In genomic region chr4:41671500-41671899, GRCm38 (mm10) we compare ENCODE assay signal across 17 mouse cellular contexts. TPM values are rescaled to one million over a fixed set of nuclear protein-coding genes. Genes with fewer than 3 reads are reported as not detected.
DNase-seq lines count a peak whose midpoint lies in the region; ATAC-seq and TF ChIP-seq lines count a peak whose summit lies in the region.
"Had no signal": no experiment of that assay in that cellular context is flagged by ENCODE, and none has a peak within 500 bp of the region (broad histone marks: within the 10 kb centered on the region; RNA-seq: fewer than 3 reads in every experiment).

No protein-coding gene starts in this region.

- peak overlapping the region; percentile 40; the same call in 1 of the 2 replicates for H3K9ac ChIP-seq in forebrain, embryonic 11.5 days (ENCODE audit: low read length)
- H3K9ac ChIP-seq in hindbrain, embryonic 13.5 days, result peak overlapping the region; percentile 56
- 0 out of 2 replicates have a peak overlapping the region, but pooled peaks have one; percentile 4 for H3K9ac ChIP-seq in midbrain, postnatal 0 days (replicated peaks; ENCODE audit: low read length, poor library complexity, severe bottlenecking)
- H3K9ac ChIP-seq: liver, embryonic 14.5 days had no signal

- 13% methylated on average over 5 of the region's 5 CpGs for WGBS in forebrain, embryonic 11.5 days
- 44% methylated on average over 5 of the region's 5 CpGs for WGBS in hindbrain, embryonic 13.5 days
- WGBS in midbrain, postnatal 0 days, result 33% methylated on average over 5 of the region's 5 CpGs

- no peak overlapping the region for H3K4me3 ChIP-seq in forebrain, embryonic 11.5 days (ENCODE audit: low read depth, low read length)
- no peak overlapping the region for H3K4me3 ChIP-seq in hindbrain, embryonic 13.5 days
- H3K4me3 ChIP-seq in midbrain, postnatal 0 days (ENCODE audit: low read depth, low read length), result no peak overlapping the region

- H3K36me3 ChIP-seq in forebrain, embryonic 11.5 days (ENCODE audit: control insufficient read depth, insufficient read depth, low read length), result peaks cover 3% of the 10 kb centered on the region; the same call in 1 of the 2 replicates
- H3K36me3 ChIP-seq in hindbrain, embryonic 13.5 days, result peaks cover 15% of the 10 kb centered on the region
- H3K36me3 ChIP-seq in midbrain, postnatal 0 days (ENCODE audit: insufficient read depth, low read length), result no peaks in the 10 kb centered on the region; the same call in 1 of the 2 replicates

- no peaks in the 10 kb centered on the region for H3K27me3 ChIP-seq in forebrain, embryonic 11.5 days (ENCODE audit: control insufficient read depth, insufficient read depth, low read length)
- H3K27me3 ChIP-seq in hindbrain, embryonic 13.5 days, result no peaks in the 10 kb centered on the region
- no peaks in the 10 kb centered on the region for H3K27me3 ChIP-seq in midbrain, postnatal 0 days (ENCODE audit: insufficient read depth, low read length)

- no peak for TF ChIP-seq CTCF in midbrain, postnatal 0 days (IDR thresholded peaks at IDR 0.05)

- peak overlapping the region; percentile 37 for H3K4me2 ChIP-seq in forebrain, embryonic 11.5 days (ENCODE audit: low read depth, low read length, severe bottlenecking)
- H3K4me2 ChIP-seq in hindbrain, embryonic 13.5 days, result no peak overlapping the region
- no peak overlapping the region for H3K4me2 ChIP-seq in midbrain, postnatal 0 days (ENCODE audit: low read depth, low read length, poor library complexity, severe bottlenecking)

- peak; percentile 29 for ATAC-seq in forebrain, embryonic 11.5 days (replicated peaks; ENCODE audit: low FRiP score)
- 0 out of 2 replicates have a peak, but pooled peaks have one; percentile 2 for ATAC-seq in hindbrain, embryonic 13.5 days (ENCODE audit: low FRiP score)
- ATAC-seq in midbrain, postnatal 0 days (ENCODE audit: low FRiP score), result no peak
- ATAC-seq: CD4-positive, CD25-positive, alpha-beta regulatory T cell, adult 4 months had no signal

- peaks cover 38% of the 10 kb centered on the region for H3K4me1 ChIP-seq in forebrain, embryonic 11.5 days (replicated peaks; ENCODE audit: control insufficient read depth, insufficient read depth, low read length)
- H3K4me1 ChIP-seq in hindbrain, embryonic 13.5 days (replicated peaks), result peaks cover 62% of the 10 kb centered on the region
- H3K4me1 ChIP-seq in midbrain, postnatal 0 days (ENCODE audit: insufficient read depth, low read length), result peaks cover 6% of the 10 kb centered on the region; the same call in 1 of the 2 replicates

- peak; percentile 5 for DNase-seq in kidney, postnatal 10 days
- no peak for DNase-seq in kidney, adult 18-20 months
- no peak for DNase-seq in forebrain, embryonic 11.5 days (ENCODE audit: low spot score)
- DNase-seq in midbrain, postnatal 0 days (ENCODE audit: low spot score), result no peak
- DNase-seq in cerebellum, postnatal 36 days, result no peak
- DNase-seq in ovary, postnatal 36 days (ENCODE audit: low spot score), result no peak
- DNase-seq: cerebellum, adult 18-20 months; heart, postnatal 4 days; kidney, adult 9 months; layer of hippocampus, adult 9-11 months; lung, postnatal 10 days; right cerebral cortex, adult 18-20 months; thymus, adult 18-20 months had no signal

- H3K9me3 ChIP-seq in forebrain, embryonic 11.5 days (ENCODE audit: control insufficient read depth, low read length), result no peaks in the 10 kb centered on the region
- H3K9me3 ChIP-seq in hindbrain, embryonic 13.5 days, result no peaks in the 10 kb centered on the region
- H3K9me3 ChIP-seq in midbrain, postnatal 0 days (ENCODE audit: low read length), result no peaks in the 10 kb centered on the region

- H3K27ac ChIP-seq in forebrain, embryonic 11.5 days (ENCODE audit: low read depth, low read length), result peak overlapping the region; percentile 70; the same call in 1 of the 2 replicates
- peak overlapping the region; percentile 45 for H3K27ac ChIP-seq in hindbrain, embryonic 13.5 days
- H3K27ac ChIP-seq in midbrain, postnatal 0 days (ENCODE audit: low read depth, low read length), result no peak overlapping the region
- H3K27ac ChIP-seq: liver, embryonic 14.5 days had no signal

RNA-seq across cellular contexts. Expression of gene Cntfr, which starts 25.4 kb away (rescaled TPM):
- polyA plus RNA-seq in forebrain, embryonic 11.5 days (2014; fragmentation: Nextera tagmentation; extraction: Ambion mirVana), result 35.2 and 37.1 TPM in 2 replicates
- polyA plus RNA-seq in hindbrain, embryonic 13.5 days (2015; fragmentation: Nextera tagmentation; extraction: Ambion mirVana), result 24.4 and 27.8 TPM in 2 replicates
- total RNA-seq in midbrain, postnatal 0 days (2014; rRNA removed), result 61.6 and 69.2 TPM in 2 replicates
- polyA plus RNA-seq in midbrain, postnatal 0 days (2015; fragmentation: Nextera tagmentation; extraction: Ambion mirVana), result 20.1 and 23.4 TPM in 2 replicates
- total RNA-seq: neutrophil, adult 5-6 weeks had no signal
- polyA plus RNA-seq: CD4-positive, CD25-positive, alpha-beta regulatory T cell, adult 4 months had no signal

RNA-seq across cellular contexts. Expression of gene Il11ra1, which starts 28.3 kb away (rescaled TPM):
- polyA plus RNA-seq in forebrain, embryonic 11.5 days (2014; fragmentation: Nextera tagmentation; extraction: Ambion mirVana), result 65.0 and 66.9 TPM in 2 replicates
- 47.6 and 48.5 TPM in 2 replicates for polyA plus RNA-seq in hindbrain, embryonic 13.5 days (2015; fragmentation: Nextera tagmentation; extraction: Ambion mirVana)
- total RNA-seq in midbrain, postnatal 0 days (2014; rRNA removed), result 21.8 and 26.5 TPM in 2 replicates
- 28.8 and 35.3 TPM in 2 replicates for polyA plus RNA-seq in midbrain, postnatal 0 days (2015; fragmentation: Nextera tagmentation; extraction: Ambion mirVana)

RNA-seq across cellular contexts. Expression of gene Enho, which starts 31.4 kb away (rescaled TPM):
- 28.1 and 34.5 TPM in 2 replicates for polyA plus RNA-seq in forebrain, embryonic 11.5 days (2014; fragmentation: Nextera tagmentation; extraction: Ambion mirVana)
- polyA plus RNA-seq in hindbrain, embryonic 13.5 days (2015; fragmentation: Nextera tagmentation; extraction: Ambion mirVana), result 92.0 and 95.2 TPM in 2 replicates
- 167 and 217 TPM in 2 replicates for total RNA-seq in midbrain, postnatal 0 days (2014; rRNA removed)
- polyA plus RNA-seq in midbrain, postnatal 0 days (2015; fragmentation: Nextera tagmentation; extraction: Ambion mirVana), result 146 and 157 TPM in 2 replicates
- total RNA-seq: neutrophil, adult 5-6 weeks had no signal
- polyA plus RNA-seq: CD4-positive, CD25-positive, alpha-beta regulatory T cell, adult 4 months had no signal

RNA-seq across cellular contexts. Expression of gene Rpp25l, which starts 41.8 kb away (rescaled TPM):
- polyA plus RNA-seq in forebrain, embryonic 11.5 days (2014; fragmentation: Nextera tagmentation; extraction: Ambion mirVana), result 92.0 and 92.5 TPM in 2 replicates
- polyA plus RNA-seq in hindbrain, embryonic 13.5 days (2015; fragmentation: Nextera tagmentation; extraction: Ambion mirVana), result 63.0 and 66.8 TPM in 2 replicates
- total RNA-seq in midbrain, postnatal 0 days (2014; rRNA removed), result 38.3 and 39.7 TPM in 2 replicates
- polyA plus RNA-seq in midbrain, postnatal 0 days (2015; fragmentation: Nextera tagmentation; extraction: Ambion mirVana), result 44.3 and 49.9 TPM in 2 replicates

RNA-seq across cellular contexts. Expression of gene Dctn3, which starts 51.5 kb away (rescaled TPM):
- 135 and 142 TPM in 2 replicates for polyA plus RNA-seq in forebrain, embryonic 11.5 days (2014; fragmentation: Nextera tagmentation; extraction: Ambion mirVana)
- 301 and 303 TPM in 2 replicates for polyA plus RNA-seq in hindbrain, embryonic 13.5 days (2015; fragmentation: Nextera tagmentation; extraction: Ambion mirVana)
- 122 and 150 TPM in 2 replicates for total RNA-seq in midbrain, postnatal 0 days (2014; rRNA removed)
- 308 and 345 TPM in 2 replicates for polyA plus RNA-seq in midbrain, postnatal 0 days (2015; fragmentation: Nextera tagmentation; extraction: Ambion mirVana)

Comparison
In these comparisons a context has a peak if more than half of its experiments do, and no peak if none do; other contexts are left out.
1. H3K9ac ChIP-seq: peak in every context shown above with its lines; median percentile 56 in hindbrain, embryonic 13.5 days; 40 in forebrain, embryonic 11.5 days; 4 in midbrain, postnatal 0 days.